Mouse (Mus musculus) embryonic fibroblast, embryonic 13.5 days (primary cell): ENCODE results near the gene Arhgef10l. TPM values are rescaled to one million over a fixed set of nuclear protein-coding genes. Genes with fewer than 3 reads are reported as not detected.
A peak's percentile ranks its signal among the peaks of the same experiment; 100 is the strongest.

Source experiments
- H3K27ac ChIP-seq: 2 replicates; pipeline ENCODE4 v1.5.1; 2012; ENCODE audit warnings: low read length, control low read depth, inconsistent platforms; ENCODE audit not compliant: insufficient read depth
- H3K4me1 ChIP-seq: 2 replicates; pipeline ENCODE4 v1.6.1; 2011; ENCODE audit warnings: low read length; ENCODE audit not compliant: control insufficient read depth, insufficient read depth
- H3K4me3 ChIP-seq: 2 replicates; pipeline ENCODE4 v1.5.1; 2011; ENCODE audit warnings: mild to moderate bottlenecking, control low read depth, low read length; ENCODE audit not compliant: insufficient read depth
- CTCF ChIP-seq: IDR thresholded peaks from 2 replicates; pipeline ENCODE4 v1.5.1; 2011; ENCODE audit warnings: mild to moderate bottlenecking, control low read depth, low read length, moderate library complexity, borderline replicate concordance; ENCODE audit not compliant: insufficient read depth
- POLR2A ChIP-seq: IDR thresholded peaks from 2 replicates; pipeline ENCODE4 v1.6.1; 2011; ENCODE audit warnings: low read depth, mild to moderate bottlenecking, control low read depth, low read length, moderate library complexity
- polyA plus RNA-seq: library from polyadenylated mRNA; stranded (reverse); fragments of >200 nt; gene quantifications from 2 replicates; pipeline ENCODE4 v1.2.4, GENCODE M21; 2011; ENCODE audit warnings: low read depth; ENCODE audit not compliant: missing spikeins, insufficient read length

Arhgef10l gene
- polyA plus RNA-seq, 1 experiment, result 12.6 TPM

GRCm38 (mm10) chr4:140661406-140662022 is 4.3 kb downstream of the Arhgef10l start:
- Histone ChIP-seq H3K4me1 (peaks cover 5% of the 10 kb centered on the region), H3K27ac (no peak overlapping the region), H3K4me3 (no peak overlapping the region)
- TF ChIP-seq POLR2A, result no peak
- TF ChIP-seq CTCF, result no peak

DNA sequence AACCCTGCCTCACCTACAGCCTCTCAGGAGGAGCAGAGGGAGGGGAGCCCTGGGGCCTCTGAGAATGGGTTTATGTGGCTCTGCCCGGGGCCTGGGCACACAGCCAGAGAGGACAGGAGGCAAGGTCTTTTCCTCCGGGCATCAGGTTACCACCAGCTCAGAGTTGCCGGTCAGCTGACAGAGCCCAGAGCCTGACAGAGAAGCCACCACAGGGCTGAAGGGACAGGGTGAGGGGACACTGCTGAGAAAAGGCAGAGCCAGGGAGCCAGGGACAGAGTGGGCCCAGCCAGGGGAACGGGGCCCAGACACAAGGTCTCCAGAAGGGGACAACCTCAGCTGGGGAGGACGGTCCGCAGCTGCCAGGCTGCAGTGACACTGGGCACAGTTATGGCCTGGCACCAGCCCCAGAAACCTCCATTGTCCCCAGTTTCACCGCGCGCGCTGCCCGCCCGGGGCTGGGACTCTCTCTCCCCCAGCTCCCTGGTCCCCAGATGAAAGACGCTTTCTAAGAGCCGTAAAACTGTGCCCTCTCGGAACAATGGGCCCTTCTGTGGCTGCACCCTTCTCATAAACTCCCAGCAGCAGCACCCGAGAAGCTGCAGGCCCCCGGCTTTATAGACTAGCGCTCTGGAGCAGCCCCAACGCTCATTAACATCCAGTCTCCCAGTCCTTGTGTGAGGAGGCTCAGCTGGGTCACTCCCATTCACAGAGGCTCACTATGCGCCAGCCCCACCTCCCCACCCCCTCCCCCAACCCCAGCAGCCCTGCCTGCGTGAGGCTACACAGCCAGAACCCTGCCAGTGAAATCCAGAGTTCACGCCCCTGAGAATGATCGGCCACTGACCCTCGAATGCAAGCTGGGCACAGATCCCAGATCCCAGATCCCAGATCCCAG is 7.9 kb downstream of the Arhgef10l start:
- peaks cover 9% of the 10 kb centered on the region for H3K4me1 ChIP-seq

GRCm38 (mm10) chr4:140656529-140656928 is 9.3 kb downstream of the Arhgef10l start:
- H3K27ac ChIP-seq, result no peak overlapping the region
- no peak overlapping the region for H3K4me3 ChIP-seq
- H3K4me1 ChIP-seq, result peaks cover 6% of the 10 kb centered on the region; the same call in 1 of the 2 replicates
- TF ChIP-seq POLR2A, result no peak
- TF ChIP-seq CTCF, result no peak

More for the DNA sequence above, 7.9 kb downstream of the Arhgef10l start:
- 0 out of 2 replicates have a peak overlapping the region, but pooled peaks have one; percentile 38 for H3K27ac ChIP-seq
- TF ChIP-seq POLR2A (peak; percentile 36; the same call in 1 of the 2 replicates), CTCF (no peak)
- no peak overlapping the region for H3K4me3 ChIP-seq

DNA sequence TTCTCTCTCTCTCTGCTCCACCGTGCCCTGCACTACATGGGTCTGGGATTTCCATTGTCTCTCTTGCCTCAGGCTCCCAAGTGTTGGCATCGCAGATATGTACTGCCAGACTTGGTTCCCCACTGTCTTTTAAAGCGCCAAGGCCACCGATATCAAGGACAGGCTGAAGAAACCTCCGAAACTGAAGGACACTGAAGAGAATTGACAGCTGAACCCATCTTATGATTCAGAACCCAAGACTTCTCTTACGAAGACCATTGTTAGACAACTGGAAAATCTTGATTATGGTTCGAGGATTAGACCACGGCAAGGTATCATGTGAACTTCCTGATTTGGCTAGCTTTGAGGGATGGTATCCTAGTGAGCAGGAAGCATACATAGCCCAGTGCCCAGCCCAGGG is 11.0 kb downstream of the Arhgef10l start:
- no peak overlapping the region for H3K4me3 ChIP-seq
- peaks cover 6% of the 10 kb centered on the region; the same call in 1 of the 2 replicates for H3K4me1 ChIP-seq
- TF ChIP-seq CTCF (no peak), POLR2A (no peak)
- no peak overlapping the region for H3K27ac ChIP-seq

- TF ChIP-seq CTCF, result no peak
- no peak for TF ChIP-seq POLR2A
- H3K27ac ChIP-seq, result no peak overlapping the region
- no peak overlapping the region for H3K4me3 ChIP-seq
- H3K4me1 ChIP-seq, result peaks cover 6% of the 10 kb centered on the region; the same call in 1 of the 2 replicates
Observed at GRCm38 (mm10) chr4:140653835-140654583, 11.8 kb downstream of the Arhgef10l start.

DNA sequence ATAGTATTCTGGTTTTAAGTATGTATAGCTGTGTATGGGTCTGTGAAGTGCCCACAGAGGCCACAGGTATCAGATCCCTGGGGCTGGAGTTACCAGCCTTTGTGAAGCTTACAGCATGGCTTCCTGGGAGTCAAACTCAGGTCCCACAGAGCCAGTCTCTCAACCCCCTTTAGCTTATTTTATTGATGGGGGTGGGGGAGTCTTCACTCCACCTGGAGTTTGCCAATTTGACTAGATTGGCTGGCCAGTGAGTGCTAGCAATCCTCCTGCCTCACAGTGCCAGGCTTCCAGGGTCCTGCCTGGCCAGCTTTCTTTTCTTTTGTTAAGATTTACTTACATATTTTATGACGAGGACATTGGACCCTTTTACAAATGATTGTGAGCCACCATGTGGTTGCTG is 16.1 kb downstream of the Arhgef10l start:
- Histone ChIP-seq H3K27ac (no peak overlapping the region), H3K4me3 (no peak overlapping the region), H3K4me1 (0 out of 2 replicates have a peak, but pooled peaks cover 4% of the 10 kb centered on the region)
- no peak for TF ChIP-seq CTCF
- TF ChIP-seq POLR2A, result no peak

- Histone ChIP-seq H3K4me1 (0 out of 2 replicates have a peak, but pooled peaks cover 1% of the 10 kb centered on the region), H3K4me3 (peak overlapping the region; percentile 51; the same call in 1 of the 2 replicates), H3K27ac (peak overlapping the region; percentile 22)
- TF ChIP-seq POLR2A (no peak), CTCF (no peak)
Observed at GRCm38 (mm10) chr4:140649207-140649591, 16.6 kb downstream of the Arhgef10l start.

DNA sequence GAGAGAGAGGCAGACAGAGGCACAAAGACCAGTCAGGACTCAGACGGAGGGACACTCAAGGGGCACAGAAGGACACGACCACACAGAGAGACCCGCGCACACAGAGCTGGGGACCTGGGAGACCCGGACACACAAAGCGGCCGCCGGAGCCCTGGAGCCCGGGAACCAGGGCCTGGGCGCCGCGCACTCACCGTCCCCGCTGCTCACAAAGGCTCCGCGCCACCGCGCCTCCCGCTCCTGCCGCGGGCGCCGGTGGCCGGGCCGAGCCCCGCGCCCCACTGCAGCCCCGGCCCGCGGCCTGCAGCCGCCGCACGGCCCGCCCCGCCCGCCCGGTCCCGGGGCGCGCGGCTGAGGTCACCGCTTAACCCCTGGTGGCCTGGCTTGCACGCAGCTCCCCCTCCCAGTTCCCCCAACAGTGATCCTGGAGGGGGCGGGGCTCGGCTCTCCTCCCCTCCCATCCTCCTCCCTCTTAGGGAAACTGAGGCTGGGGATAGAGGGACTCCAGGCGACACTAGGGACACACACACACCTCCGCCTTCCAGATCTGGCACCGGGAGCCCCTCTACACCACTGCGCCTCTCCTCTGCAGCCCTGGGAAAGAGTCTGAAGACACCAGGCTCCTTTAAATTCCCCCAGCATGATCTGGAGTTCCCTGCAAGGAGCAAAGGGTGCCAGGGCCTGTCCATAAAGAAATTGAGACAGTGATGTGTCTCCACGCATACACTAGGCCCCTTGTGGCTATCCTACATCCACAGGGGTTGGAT is 17.2 kb downstream of the Arhgef10l start:
- Histone ChIP-seq H3K4me3 (peak overlapping the region; percentile 60), H3K4me1 (no peaks in the 10 kb centered on the region), H3K27ac (peak overlapping the region; percentile 22)
- TF ChIP-seq CTCF, result no peak
- peak; percentile 54; the same call in 1 of the 2 replicates for TF ChIP-seq POLR2A
